Mouse (Mus musculus): Measurements from ENCODE around the gene Speg. TPM values are rescaled to one million over a fixed set of nuclear protein-coding genes. Genes with fewer than 3 reads are reported as not detected.
A peak's percentile ranks its signal among the peaks of the same experiment; 100 is the strongest.

The Speg gene
- polyA plus RNA-seq, 1 experiment from 2014 or later = 73.0 TPM

DNA sequence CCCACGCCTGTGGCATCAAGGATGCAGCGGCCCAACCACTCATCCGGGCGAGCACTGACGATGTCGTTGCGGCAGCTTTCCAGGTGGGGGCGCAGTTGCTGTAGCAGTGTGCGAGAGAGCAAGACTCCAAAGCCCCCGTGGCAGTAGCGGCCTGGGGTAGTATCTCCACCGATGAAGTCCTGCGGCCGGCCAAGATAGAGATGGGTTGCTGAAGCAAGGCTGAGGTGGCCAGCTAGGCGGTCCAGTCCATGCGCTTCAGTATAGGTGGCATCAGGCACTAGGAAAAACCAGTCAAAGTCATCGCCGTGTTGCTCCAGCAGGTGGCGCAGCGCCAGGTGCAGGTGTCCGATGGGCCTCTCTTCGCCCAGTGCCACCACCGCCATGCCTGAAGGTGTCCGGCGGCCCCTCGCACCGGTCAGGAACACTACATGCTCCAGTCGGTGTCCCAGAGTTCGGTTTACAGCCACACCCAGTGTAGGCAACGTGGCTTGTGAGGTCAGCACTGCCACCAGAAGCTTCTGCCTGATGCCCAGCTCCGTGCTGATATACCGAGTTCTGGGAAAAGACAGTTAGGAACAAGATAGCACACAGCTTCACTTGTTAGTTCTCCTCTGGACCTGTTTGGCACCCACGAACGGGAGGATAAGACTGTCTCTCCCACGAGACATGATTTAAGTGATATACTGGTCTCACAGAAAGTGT, 102.3 kb downstream of the Speg start:
- H3K27me3 ChIP-seq = no peaks in the 10 kb centered on the region
- ATAC-seq = peak; percentile 12
- DNase-seq (ENCODE audit: low read depth, low spot score) = no peak
- ChIA-PET POLR2A (interaction anchor here (1.2 kb wide), 1 partner anchor 82 kb away, joined by 5 read pairs; no protein-coding TSS in a partner anchor), CTCF (interaction anchor here (0.6 to 3.8 kb wide), 24 partner anchors 8 to 250 kb away, joined by 3 to 32 read pairs (median 4); partner anchors contain the start of gene Gmppa)
- TF ChIP-seq CTCF (IDR thresholded peaks at IDR 0.05) = no peak
- in situ Hi-C loops (cut with MboI; ENCODE audit: low pct_unique_long_range_greater_than_20kb) = loop anchor here (5.0 to 10.0 kb wide), 2 partner anchors 80 to 117 kb away; no protein-coding TSS in a partner anchor

DNA sequence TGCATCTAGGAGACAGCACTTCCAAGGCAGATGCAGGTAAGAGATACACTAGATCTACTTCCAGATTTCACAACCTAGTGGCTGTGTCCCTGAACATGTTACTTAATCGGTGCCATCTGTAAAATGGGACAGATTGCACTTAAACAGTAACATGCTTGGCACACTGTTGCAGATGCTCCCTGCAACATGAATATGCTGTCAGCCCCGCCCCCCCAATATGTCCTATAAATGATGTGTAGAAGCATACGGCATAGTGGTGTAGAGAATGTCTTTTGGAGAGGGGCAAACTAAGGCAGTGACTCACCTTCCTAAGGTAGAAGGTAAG, 102.8 kb downstream of the Speg start:
- CTCF ChIA-PET = interaction anchor here (0.7 to 3.8 kb wide), 12 partner anchors 9 to 121 kb away, joined by 3 to 32 read pairs (median 10); no protein-coding TSS in a partner anchor
- DNase-seq (ENCODE audit: low read depth, low spot score) (no peak), ATAC-seq (no peak)
- in situ Hi-C loops (cut with MboI; ENCODE audit: low pct_unique_long_range_greater_than_20kb) = loop anchor here (5.0 to 10.0 kb wide), 2 partner anchors 79 to 117 kb away; no protein-coding TSS in a partner anchor
- no peaks in the 10 kb centered on the region for H3K27me3 ChIP-seq
- TF ChIP-seq CTCF (IDR thresholded peaks at IDR 0.05) = no peak
- POLR2A ChIA-PET = interaction anchor here (0.7 to 0.9 kb wide), 2 partner anchors 81 to 1148 kb away, joined by 4 read pairs; no protein-coding TSS in a partner anchor

DNA sequence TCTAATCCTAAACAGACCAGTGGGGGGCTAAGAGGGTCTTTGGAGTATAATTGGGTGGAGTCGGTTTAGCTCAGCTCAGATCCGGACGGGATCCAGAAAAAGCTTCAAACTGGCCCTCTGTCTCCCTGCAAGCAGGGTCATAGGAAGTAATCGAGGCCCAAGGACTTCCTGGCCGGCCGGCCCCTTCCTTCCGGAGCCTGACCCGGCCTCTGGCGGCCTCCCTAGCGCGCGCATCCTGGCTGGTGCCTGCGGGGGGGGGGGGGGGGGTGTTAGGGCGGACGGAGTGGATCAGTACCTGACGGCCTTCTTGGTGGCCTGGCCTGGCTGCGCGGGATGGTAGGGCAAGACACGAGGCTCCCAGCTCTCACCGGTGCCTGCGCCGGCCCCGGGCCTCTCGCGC, 103.4 kb downstream of the Speg start:
- in situ Hi-C loops (cut with MboI; ENCODE audit: low pct_unique_long_range_greater_than_20kb) = loop anchor here (5.0 to 10.0 kb wide), 2 partner anchors 79 to 116 kb away; no protein-coding TSS in a partner anchor
- DNase-seq (ENCODE audit: low read depth, low spot score) = no peak
- TF ChIP-seq CTCF (IDR thresholded peaks at IDR 0.05) = no peak
- no peaks in the 10 kb centered on the region for H3K27me3 ChIP-seq
- ChIA-PET POLR2A (interaction anchor here (0.7 to 1.2 kb wide), 5 partner anchors 9 to 1148 kb away, joined by 3 to 10 read pairs (median 4); no protein-coding TSS in a partner anchor), CTCF (interaction anchor here (2.8 to 3.8 kb wide), 2 partner anchors 20 to 81 kb away, joined by 14 to 32 read pairs; no protein-coding TSS in a partner anchor)
- peak; percentile 6 for ATAC-seq

DNA sequence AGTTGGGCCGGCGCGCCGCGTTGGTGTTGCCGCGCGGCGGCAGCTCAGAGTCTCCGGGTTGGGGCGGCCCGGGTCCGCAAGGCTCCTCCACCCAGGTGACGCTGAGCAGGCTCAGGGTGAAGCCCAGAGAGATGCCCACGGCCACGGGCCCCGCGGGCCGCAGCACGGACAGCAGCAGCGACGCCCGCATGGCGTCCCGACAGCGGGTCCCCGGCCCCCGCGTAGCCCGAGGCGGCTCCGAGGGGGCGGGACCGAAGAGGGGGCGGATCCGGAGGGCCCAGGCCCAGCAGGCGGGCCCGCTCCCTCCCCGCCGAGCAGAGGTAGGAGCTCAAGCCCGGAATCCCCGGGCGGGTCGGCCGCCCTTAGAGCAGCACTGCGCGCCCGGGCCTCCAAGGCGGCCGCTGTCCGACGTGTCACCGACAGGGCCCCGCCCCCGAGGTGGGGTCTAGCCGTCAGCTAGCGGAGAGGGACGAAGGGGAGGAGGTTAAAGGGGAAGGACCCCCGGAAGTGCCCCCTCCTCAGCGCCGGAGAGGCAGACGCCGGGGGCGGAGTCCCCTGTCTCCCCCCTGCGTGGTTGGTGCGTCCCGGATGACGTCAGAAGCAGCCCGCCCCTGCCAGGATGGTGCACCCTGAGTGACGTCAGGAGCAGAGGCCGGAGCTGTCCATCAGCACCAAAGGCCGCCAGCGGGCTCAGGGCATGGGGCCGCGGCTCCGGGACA, 104.0 kb downstream of the Speg start, which contains the start of the genes Chpf and Tmem198:
TSS of gene Chpf (minus strand) at position 392 of the 719 bp plus-strand sequence.
TSS of gene Tmem198 (plus strand) at position 617 of the 719 bp plus-strand sequence.
- no peak for TF ChIP-seq CTCF (IDR thresholded peaks at IDR 0.05)
- in situ Hi-C loops (cut with MboI; ENCODE audit: low pct_unique_long_range_greater_than_20kb) = loop anchor here (5.0 to 10.0 kb wide), 2 partner anchors 78 to 116 kb away; no protein-coding TSS in a partner anchor
- POLR2A ChIA-PET = interaction anchor here (0.9 to 1.2 kb wide), 4 partner anchors 8 to 81 kb away, joined by 3 to 10 read pairs (median 4); no protein-coding TSS in a partner anchor
- CTCF ChIA-PET = interaction anchor here (0.9 to 3.8 kb wide), 3 partner anchors 21 to 80 kb away, joined by 3 to 32 read pairs (median 14); no protein-coding TSS in a partner anchor
- no peaks in the 10 kb centered on the region for H3K27me3 ChIP-seq
- DNase-seq (ENCODE audit: low read depth, low spot score) (peak; percentile 88), ATAC-seq (peak; percentile 87)

DNA sequence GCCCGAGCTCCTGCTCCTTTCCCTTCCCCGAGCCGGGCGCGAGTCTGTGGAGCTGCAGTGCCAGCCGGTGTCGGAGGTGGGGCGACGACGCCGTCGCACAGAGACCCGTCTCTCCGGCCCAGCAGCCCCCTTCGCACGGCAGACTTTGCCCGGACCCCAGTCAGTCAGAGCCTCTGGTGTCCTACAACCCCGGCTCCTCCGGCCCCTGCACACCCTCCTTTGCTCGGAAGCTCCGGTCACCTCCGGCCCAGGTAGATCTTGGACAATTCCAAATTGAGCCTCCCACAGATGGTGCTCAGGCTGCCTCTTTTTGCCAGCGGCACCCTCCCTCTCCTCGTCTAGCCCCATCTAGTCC, 104.5 kb downstream of the Speg start:
- no peak for TF ChIP-seq CTCF (IDR thresholded peaks at IDR 0.05)
- no peak for DNase-seq (ENCODE audit: low read depth, low spot score)

DNA sequence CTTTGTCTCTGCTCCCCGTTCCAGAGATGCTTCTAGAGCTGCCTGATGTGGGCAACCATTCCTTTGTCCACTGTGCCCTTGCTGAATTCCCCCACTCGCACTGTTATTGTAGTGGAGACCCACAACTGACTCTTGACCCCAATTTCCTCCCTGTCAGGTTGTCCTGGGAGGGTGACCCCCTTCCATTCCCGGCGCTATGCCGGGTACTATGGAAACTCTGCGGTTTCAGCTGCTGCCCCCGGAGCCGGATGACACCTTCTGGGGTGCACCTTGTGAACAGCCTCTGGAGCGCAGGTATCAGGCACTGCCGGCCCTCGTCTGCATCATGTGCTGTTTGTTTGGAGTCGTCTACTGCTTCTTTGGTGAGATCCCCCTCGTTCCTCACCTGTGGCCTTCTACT, 104.9 kb downstream of the Speg start:
- ATAC-seq (no peak), DNase-seq (ENCODE audit: low read depth, low spot score) (no peak)
- in situ Hi-C loops (cut with MboI; ENCODE audit: low pct_unique_long_range_greater_than_20kb) = no loop called here
- ChIA-PET CTCF (no interaction called here), POLR2A (no interaction called here)
- no peaks in the 10 kb centered on the region for H3K27me3 ChIP-seq
- TF ChIP-seq CTCF (IDR thresholded peaks at IDR 0.05) = no peak

More for the DNA sequence above, 104.5 kb downstream of the Speg start:
- POLR2A ChIA-PET = interaction anchor here (0.9 to 1.2 kb wide), 3 partner anchors 8 to 81 kb away, joined by 3 to 10 read pairs (median 4); no protein-coding TSS in a partner anchor
- H3K27me3 ChIP-seq = no peaks in the 10 kb centered on the region
- in situ Hi-C loops (cut with MboI; ENCODE audit: low pct_unique_long_range_greater_than_20kb) = loop anchor here (5.0 to 10.0 kb wide), 2 partner anchors 78 to 115 kb away; no protein-coding TSS in a partner anchor
- ATAC-seq = no peak
- CTCF ChIA-PET = interaction anchor here (0.9 to 3.8 kb wide), 3 partner anchors 21 to 80 kb away, joined by 3 to 32 read pairs (median 14); no protein-coding TSS in a partner anchor

DNA sequence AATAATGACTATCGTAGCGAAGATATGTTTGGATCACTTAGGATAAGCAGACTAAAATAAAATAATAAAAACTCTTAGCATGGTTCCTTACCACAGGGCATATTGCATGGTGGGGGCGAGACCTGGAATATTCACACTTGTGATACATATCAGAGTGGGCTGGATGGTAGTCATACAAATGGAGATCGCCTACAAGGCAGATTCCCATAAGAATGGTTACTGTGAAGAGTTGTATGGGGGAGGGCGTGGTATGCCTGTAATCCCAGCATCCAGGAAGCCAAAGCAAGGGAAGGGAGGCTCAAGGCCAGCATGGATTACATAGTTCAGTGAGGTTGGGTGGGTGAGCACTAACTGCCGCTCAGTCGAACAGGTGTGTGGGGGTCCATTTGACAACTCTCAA, 105.6 kb downstream of the Speg start:
- in situ Hi-C loops (cut with MboI; ENCODE audit: low pct_unique_long_range_greater_than_20kb) = no loop called here
- DNase-seq (ENCODE audit: low read depth, low spot score) = no peak
- H3K27me3 ChIP-seq = no peaks in the 10 kb centered on the region
- CTCF ChIA-PET = no interaction called here
- ATAC-seq = no peak
- TF ChIP-seq CTCF (IDR thresholded peaks at IDR 0.05) = no peak
- POLR2A ChIA-PET = no interaction called here

Other genes starting within 250 kb of the Speg start
- gene Slc23a3, start 241.4 kb upstream of the Speg start, polyA plus RNA-seq (2021) = 0.12 TPM
- gene Cnppd1, start 232.6 kb upstream of the Speg start, polyA plus RNA-seq (2021) = 64.4 TPM
- 107 TPM for gene Retreg2, start 232.5 kb upstream of the Speg start, polyA plus RNA-seq (2021)
- 27.0 TPM for gene Zfand2b, start 206.7 kb upstream of the Speg start, polyA plus RNA-seq (2021)
- gene Abcb6, start 194.9 kb upstream of the Speg start, polyA plus RNA-seq (2021) = 25.9 TPM
- gene Ankzf1, start 183.1 kb upstream of the Speg start, polyA plus RNA-seq (2021) = 28.5 TPM
- gene Atg9a, start 183.1 kb upstream of the Speg start, polyA plus RNA-seq (2021) = 33.2 TPM
- 30.9 TPM for gene Glb1l, start 164.5 kb upstream of the Speg start, polyA plus RNA-seq (2021)
- gene Stk16, start 164.5 kb upstream of the Speg start, polyA plus RNA-seq (2021) = 181 TPM
- gene Tuba4a, start 155.4 kb upstream of the Speg start, polyA plus RNA-seq (2021) = 200 TPM
- 0.15 TPM for gene A630095N17Rik, start 143.2 kb upstream of the Speg start, polyA plus RNA-seq (2021)
- gene Dnajb2, start 138.9 kb upstream of the Speg start, polyA plus RNA-seq (2021) = 54.1 TPM
- gene Ptprn, start 110.8 kb upstream of the Speg start, polyA plus RNA-seq (2021) = 0.33 TPM
- not detected for gene Resp18, start 96.9 kb upstream of the Speg start, polyA plus RNA-seq (2021)
- gene Dnpep, start 57.3 kb upstream of the Speg start, polyA plus RNA-seq (2021) = 151 TPM
- gene Des, start 15.0 kb upstream of the Speg start, polyA plus RNA-seq (2021) = 0.23 TPM
- gene Gmppa, start 60.6 kb downstream of the Speg start, polyA plus RNA-seq (2021) = 76.8 TPM
- 0.04 TPM for gene Asic4, start 75.1 kb downstream of the Speg start, polyA plus RNA-seq (2021)
- 65.0 TPM for gene Chpf, start 104.0 kb downstream of the Speg start, polyA plus RNA-seq (2021)
- 1.7 TPM for gene Tmem198, start 104.2 kb downstream of the Speg start, polyA plus RNA-seq (2021)
- 33.3 TPM for gene Obsl1, start 131.2 kb downstream of the Speg start, polyA plus RNA-seq (2021)
- gene Inha, start 131.8 kb downstream of the Speg start, polyA plus RNA-seq (2021) = 5.7 TPM
- gene Stk11ip, start 146.2 kb downstream of the Speg start, polyA plus RNA-seq (2021) = 22.7 TPM
- gene Slc4a3, start 171.0 kb downstream of the Speg start, polyA plus RNA-seq (2021) = 60.2 TPM